Mouse (Mus musculus): ENCODE measurements at regions not wholly inside any gene's neighbourhood (a gene's known extent, or its start where the extent isn't known, plus 50 kb on each side); places are given as distances from the start of the nearest gene placed in this dataset.

DNA sequence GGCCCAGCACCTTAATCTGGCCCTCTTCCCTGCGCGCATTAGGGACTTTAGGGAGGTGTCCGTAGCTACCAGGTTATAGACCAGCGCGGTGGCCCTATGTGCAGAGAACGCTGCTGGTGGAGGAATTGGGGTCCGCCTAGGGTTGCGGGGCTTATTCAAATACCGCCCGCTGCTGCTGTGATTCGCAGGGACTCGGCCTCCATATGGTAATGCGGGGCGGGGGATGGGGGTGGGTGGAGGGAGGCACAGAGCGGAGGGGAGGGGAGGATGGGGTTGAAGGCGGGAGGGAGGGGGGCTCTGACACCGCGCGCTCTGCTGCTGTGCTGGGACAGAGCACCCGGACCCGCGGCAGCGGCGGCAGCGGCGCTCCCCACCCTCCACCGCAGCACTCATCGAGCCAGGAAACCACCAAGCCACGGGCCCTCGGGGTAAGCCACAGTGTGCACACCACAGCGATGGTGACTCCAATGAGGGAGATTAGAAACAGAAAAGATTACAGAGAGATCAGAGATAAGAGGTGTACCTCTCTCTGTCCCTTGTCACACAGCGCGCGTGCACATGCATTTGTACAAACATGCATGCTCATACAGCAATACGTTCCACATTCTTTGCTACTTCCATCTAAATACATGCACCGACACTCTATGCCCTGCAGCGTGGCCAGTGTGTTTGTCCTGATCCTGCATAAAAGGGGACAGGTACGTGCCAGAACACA is 223.4 kb downstream of the Mef2c start:
- TF ChIP-seq CTCF (IDR thresholded peaks at IDR 0.05; ENCODE audit: low read depth, low read length) (no peak), POLR2A (IDR thresholded peaks at IDR 0.05; ENCODE audit: insufficient read depth, low read length) (no peak)

Measured in ES-Bruce4 (cell line).